Mouse (Mus musculus) c-Kit-positive CD71-positive TER-119-negative erythroid progenitor cells, embryonic 14.5 days (primary cell): Measurements from ENCODE around the gene Arhgap6.

Experiments used
- DNase-seq: peaks from one replicate; pipeline ENCODE4 v3.0.0-alpha.2; 2013; ENCODE audit warnings: low read depth

The Arhgap6 gene

GRCm38 (mm10) chrX:168980370-168980769 is 185.5 kb downstream of the Arhgap6 start:
- DNase-seq, result no peak

- DNase-seq, result no peak
These were observed 212.2 kb downstream of the Arhgap6 start for GRCm38 (mm10) chrX:169007066-169007465.

- DNase-seq, result no peak
These were observed 217.8 kb downstream of the Arhgap6 start for GRCm38 (mm10) chrX:169012701-169013100.

- DNase-seq, result no peak
These were observed 239.5 kb downstream of the Arhgap6 start for GRCm38 (mm10) chrX:169034390-169034789.

- DNase-seq, result peak; percentile 59
These were observed 241.8 kb downstream of the Arhgap6 start for GRCm38 (mm10) chrX:169036403-169037296.

- DNase-seq, result no peak
These were observed 242.5 kb downstream of the Arhgap6 start for GRCm38 (mm10) chrX:169037401-169037800.

GRCm38 (mm10) chrX:169043872-169044271 is 249.0 kb downstream of the Arhgap6 start:
- no peak for DNase-seq

GRCm38 (mm10) chrX:169047595-169047994 is 252.7 kb downstream of the Arhgap6 start:
- DNase-seq, result no peak

- DNase-seq, result no peak
These were observed 254.7 kb downstream of the Arhgap6 start for GRCm38 (mm10) chrX:169049550-169049949.

GRCm38 (mm10) chrX:169053907-169054476 is 259.1 kb downstream of the Arhgap6 start:
- DNase-seq, result no peak

- DNase-seq, result no peak
These were observed 267.7 kb downstream of the Arhgap6 start for GRCm38 (mm10) chrX:169062555-169062954.

GRCm38 (mm10) chrX:169065298-169065697 is 270.4 kb downstream of the Arhgap6 start:
- no peak for DNase-seq

- no peak for DNase-seq
These were observed 271.0 kb downstream of the Arhgap6 start for GRCm38 (mm10) chrX:169065922-169066321.

GRCm38 (mm10) chrX:169075020-169075419 is 280.1 kb downstream of the Arhgap6 start:
- no peak for DNase-seq

- DNase-seq, result no peak
These were observed 286.7 kb downstream of the Arhgap6 start for GRCm38 (mm10) chrX:169081609-169082008.

- no peak for DNase-seq
These were observed 291.0 kb downstream of the Arhgap6 start for GRCm38 (mm10) chrX:169085871-169086270.

- DNase-seq, result no peak
These were observed 294.3 kb downstream of the Arhgap6 start for GRCm38 (mm10) chrX:169089221-169089620.

GRCm38 (mm10) chrX:169094601-169095000 is 299.7 kb downstream of the Arhgap6 start:
- DNase-seq, result no peak

- DNase-seq, result no peak
These were observed 300.7 kb downstream of the Arhgap6 start for GRCm38 (mm10) chrX:169095584-169095983.

GRCm38 (mm10) chrX:169102665-169103064 is 307.8 kb downstream of the Arhgap6 start:
- no peak for DNase-seq

GRCm38 (mm10) chrX:169106048-169106622 is 311.2 kb downstream of the Arhgap6 start:
- peak; percentile 53 for DNase-seq

- peak; percentile 69 for DNase-seq
These were observed 312.5 kb downstream of the Arhgap6 start for GRCm38 (mm10) chrX:169107372-169107771.

- no peak for DNase-seq
These were observed 315.1 kb downstream of the Arhgap6 start for GRCm38 (mm10) chrX:169110031-169110430.
